Mouse (Mus musculus) embryonic facial prominence, embryonic 12.5 days (tissue): Measurements from ENCODE around the gene Nat8. TPM values are rescaled to one million over a fixed set of nuclear protein-coding genes. Genes with fewer than 3 reads are reported as not detected.

ENCODE experiments used
- microRNA-seq: library from miRNA; unstranded; fragments of <30 nt; microRNA quantifications from one replicate; pipeline ENCODE4, GENCODE M21; 2017
- polyA plus RNA-seq: library from polyadenylated mRNA; unstranded; fragments of >200 nt; fragmentation: Nextera tagmentation; extraction: Ambion mirVana; gene quantifications from 2 replicates; pipeline ENCODE4 v1.2.1, GENCODE M21; 2016

Nat8 gene
- polyA plus RNA-seq, 1 experiment from 2014 or later: not detected

Small RNA genes within 50 kb of the gene (microRNA-seq; reads per million reads assigned to microRNA genes)
- not detected for gene Mir6375

Other genes with a start within 250 kb of the Nat8 start
- 8.5 and 8.7 TPM in 2 replicates for gene Alms1, start 244.6 kb downstream of the Nat8 start, polyA plus RNA-seq
- gene Nat8f7, start 118.9 kb downstream of the Nat8 start, polyA plus RNA-seq: not detected in 2 replicates
- gene Nat8f3, start 66.3 kb downstream of the Nat8 start, polyA plus RNA-seq: 0.10 and 0.23 TPM in 2 replicates
- gene Nat8f6, start 11.1 kb downstream of the Nat8 start, polyA plus RNA-seq: not detected in 2 replicates
- not detected in 2 replicates for gene Nat8f5, start 11.1 kb downstream of the Nat8 start, polyA plus RNA-seq
- not detected in 2 replicates for gene Nat8f2, start 37.1 kb upstream of the Nat8 start, polyA plus RNA-seq
- 3.5 and 3.6 TPM in 2 replicates for gene Nat8f4, start 72.8 kb upstream of the Nat8 start, polyA plus RNA-seq
- gene Tprkb, start 79.8 kb upstream of the Nat8 start, polyA plus RNA-seq: 38.9 and 41.3 TPM in 2 replicates
- gene Nat8f1, start 83.6 kb upstream of the Nat8 start, polyA plus RNA-seq: 7.2 and 8.3 TPM in 2 replicates
- gene Dusp11, start 129.6 kb upstream of the Nat8 start, polyA plus RNA-seq: 51.3 and 51.4 TPM in 2 replicates
- not detected in 2 replicates for gene Figla, start 184.1 kb upstream of the Nat8 start, polyA plus RNA-seq
- 20.0 and 22.2 TPM in 2 replicates for gene Add2, start 196.6 kb upstream of the Nat8 start, polyA plus RNA-seq